Mouse (Mus musculus): ENCODE data around the gene Olfr1279.
"Not testable (repeated sequence)": the region's sequence is repeated elsewhere in the genome, so short reads cannot be mapped to it uniquely, and the experiment has no call there.

Olfr1279 gene

DNA sequence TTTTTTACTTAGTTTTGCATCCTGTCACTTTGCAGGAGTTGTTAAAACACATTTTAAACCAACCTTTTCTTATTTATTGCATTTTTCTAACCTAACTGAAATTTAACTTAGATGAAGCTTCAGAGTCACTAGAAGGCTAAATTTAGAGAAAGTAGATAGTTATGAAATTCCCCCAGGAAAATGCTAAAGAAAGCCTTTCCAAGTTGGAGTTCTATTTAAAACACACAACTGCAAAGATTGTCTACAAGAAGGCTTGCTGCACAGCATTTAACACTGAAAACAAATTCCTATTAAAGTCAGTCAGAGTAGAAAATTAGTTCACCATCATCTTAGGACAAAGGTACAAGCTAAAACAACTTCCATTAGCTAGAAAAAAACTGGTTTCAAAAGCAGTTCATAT is at the start of gene Olfr1279:
Gene Olfr1279 (plus strand): TSS at position 262 of the 400 bp plus-strand sequence.
- DNase-seq (ENCODE audit: low read depth) = no peak

DNA sequence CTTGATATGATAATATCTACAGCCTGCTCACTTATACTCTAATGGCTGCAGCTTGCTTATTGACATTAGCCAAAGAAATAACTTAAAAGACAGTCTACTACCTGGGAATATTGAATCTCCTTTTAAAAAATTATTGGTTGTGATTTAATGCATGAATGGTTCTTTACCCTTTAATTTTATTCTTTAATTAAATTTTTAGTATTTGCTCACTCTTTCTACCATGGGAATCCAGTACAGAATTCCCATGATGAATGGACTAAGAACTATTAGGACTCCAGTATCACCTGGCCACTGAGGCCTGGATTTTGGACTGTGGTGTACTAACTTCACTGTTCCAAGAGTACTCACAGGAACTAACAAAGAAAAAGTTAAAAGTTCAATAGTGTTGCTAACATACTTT is 46.2 kb upstream of the Olfr1279 start, which contains the start of gene Olfr1276:
Gene Olfr1276 (plus strand): TSS at position 301 of the 400 bp plus-strand sequence.
- DNase-seq (ENCODE audit: low read depth) = no peak

DNA sequence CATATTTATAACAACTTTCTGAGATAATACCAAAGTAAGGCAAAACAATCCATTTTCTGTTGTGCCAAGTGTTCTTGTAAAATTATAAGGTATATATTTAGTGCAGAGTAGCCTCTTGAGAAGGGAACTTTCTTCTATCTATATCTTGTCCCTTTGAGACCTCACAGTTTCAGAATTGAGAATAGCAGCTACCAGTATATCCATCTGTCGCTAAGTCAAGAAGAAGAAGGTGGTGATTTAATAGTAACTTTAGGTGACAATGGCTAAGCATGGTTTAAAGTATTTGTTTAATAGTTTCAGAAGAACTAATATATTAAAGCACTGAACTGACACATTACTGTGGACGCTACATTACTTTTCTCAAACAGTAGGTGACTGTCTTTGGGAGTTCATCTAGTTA is 26.4 kb upstream of the Olfr1279 start, which contains the start of gene Olfr1277:
Gene Olfr1277 (minus strand): TSS at position 101 of the 400 bp plus-strand sequence.
- DNase-seq (ENCODE audit: low read depth) = no peak

DNA sequence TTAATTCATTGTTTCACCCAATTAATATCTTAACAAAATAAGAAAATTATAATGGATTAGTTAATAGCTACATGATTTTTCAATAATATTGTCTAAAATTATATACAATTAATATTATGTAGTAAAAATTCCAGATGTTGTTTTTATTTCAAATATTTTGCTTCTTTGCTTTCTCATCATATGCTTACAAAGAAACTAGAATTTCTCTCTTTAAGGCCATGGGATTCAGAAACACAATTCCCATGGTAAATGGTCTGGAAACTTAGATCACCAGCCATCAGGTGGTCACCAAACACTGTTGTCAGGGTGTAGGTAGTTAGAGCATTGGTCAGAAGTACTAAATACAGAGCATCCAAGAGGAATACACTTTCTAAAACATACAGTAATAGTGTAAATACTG is 10.6 kb upstream of the Olfr1279 start, which contains the start of gene Olfr1278:
Gene Olfr1278 (plus strand): TSS at position 301 of the 400 bp plus-strand sequence.
- no peak for DNase-seq (ENCODE audit: low read depth)

DNA sequence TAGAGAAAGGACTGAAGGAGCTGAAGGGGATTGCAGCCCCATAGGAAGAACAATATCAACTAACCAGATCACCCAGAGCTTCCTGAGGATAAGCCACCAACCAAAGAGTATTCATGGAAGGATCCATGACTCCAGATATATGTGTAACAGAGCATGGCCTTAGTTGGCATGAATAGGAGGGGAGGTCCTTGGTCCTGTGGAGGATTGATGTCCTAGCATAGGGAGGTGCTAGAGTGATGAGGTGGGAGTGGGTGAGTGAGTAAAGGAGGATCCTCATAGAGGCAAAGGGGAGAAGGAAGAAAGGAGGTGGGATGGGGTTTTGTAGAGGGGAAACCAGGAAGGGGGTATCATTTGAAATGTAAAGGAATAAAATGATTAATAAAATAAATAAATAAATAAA is 1.9 kb upstream of the Olfr1279 start:
- DNase-seq (ENCODE audit: low read depth) = no peak

DNA sequence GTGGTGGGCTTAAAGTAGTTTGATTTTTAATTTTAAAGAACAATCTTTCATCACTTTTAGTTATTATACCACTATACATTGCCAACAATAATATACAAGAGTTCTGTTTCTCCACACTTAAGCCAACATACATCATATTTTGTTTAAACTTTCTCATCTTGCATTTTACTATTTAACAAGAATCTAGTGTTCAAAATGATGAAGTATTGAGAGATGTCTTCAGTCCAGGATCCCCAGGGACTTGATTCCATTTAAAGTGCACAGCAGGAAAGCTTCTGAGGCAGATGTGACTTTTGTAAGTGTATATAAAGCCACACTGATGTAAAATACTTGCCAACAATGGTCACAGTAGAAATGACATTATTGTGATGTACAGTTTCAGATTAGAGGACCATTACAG is 13.3 kb downstream of the Olfr1279 start, which contains the start of gene Olfr1280:
Gene Olfr1280 (plus strand): TSS at position 301 of the 400 bp plus-strand sequence.
- DNase-seq (ENCODE audit: low read depth) = no peak

DNA sequence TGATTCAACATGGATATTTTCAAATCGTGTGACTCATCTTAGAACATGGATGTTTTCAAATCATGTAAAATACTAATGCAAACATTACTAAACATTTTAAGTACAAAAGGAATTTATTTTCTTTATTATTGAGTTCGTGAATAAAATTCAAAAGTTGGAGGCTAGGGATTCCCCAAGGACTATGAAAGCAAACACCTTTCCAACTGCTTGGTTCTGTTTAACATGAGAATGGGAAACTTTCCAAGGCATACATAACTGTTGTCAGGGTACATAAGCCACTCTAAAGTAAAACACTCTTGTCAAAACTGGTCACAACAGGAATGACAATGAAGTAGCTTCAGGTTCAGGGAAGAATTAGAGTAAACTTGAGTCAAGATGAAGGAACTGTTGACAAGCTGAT is 25.8 kb downstream of the Olfr1279 start, which contains the start of gene Olfr1281:
Gene Olfr1281 (plus strand): TSS at position 301 of the 400 bp plus-strand sequence.
- no peak for DNase-seq (ENCODE audit: low read depth)

DNA sequence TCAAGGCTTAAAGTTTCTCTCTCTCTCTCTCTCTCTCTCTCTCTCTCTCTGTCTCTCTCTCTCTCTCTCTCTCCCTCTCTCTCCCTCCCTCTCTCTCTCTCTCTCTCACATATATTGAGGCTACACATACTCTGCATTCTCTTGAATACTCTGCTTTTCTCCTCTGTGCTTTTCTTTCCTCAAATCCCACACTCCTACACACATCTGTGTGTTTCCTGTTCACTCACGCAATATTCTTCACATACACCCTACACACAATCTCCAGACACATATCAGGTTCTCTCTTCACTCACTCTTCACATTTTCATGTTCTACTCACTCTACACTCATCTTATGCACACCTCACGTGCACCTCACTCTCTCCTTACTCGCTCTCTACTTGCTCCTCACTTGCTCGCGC is 33.3 kb downstream of the Olfr1279 start:
- DNase-seq (ENCODE audit: low read depth) = not testable (repeated sequence)

DNA sequence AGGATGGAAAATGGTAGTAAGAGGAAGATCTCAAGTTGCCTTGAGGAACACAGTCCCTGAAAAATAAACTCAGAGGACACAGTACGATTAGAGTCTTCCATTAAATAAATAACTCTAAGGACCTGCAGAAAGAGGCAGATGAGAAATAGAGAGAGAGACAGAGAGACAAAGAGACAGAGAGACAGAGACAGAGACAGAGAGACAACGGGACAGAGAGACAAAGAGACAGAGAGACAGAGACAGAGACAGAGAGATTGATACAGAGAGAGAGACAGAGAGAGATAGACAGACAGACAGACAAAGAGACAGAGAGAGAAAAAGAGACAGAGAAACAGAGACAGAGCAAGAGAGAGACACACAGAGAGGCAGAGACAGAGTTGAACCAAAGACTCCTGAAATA is 35.5 kb downstream of the Olfr1279 start, which contains the start of gene Olfr1282:
Gene Olfr1282 (minus strand): TSS at position 101 of the 400 bp plus-strand sequence.
- DNase-seq (ENCODE audit: low read depth) = no peak

Measured in c-Kit-positive CD71-positive TER-119-negative erythroid progenitor cells, embryonic 14.5 days (primary cell).